Mouse (Mus musculus) right cerebral cortex, postnatal 36 days (tissue): Measurements from ENCODE around the gene Lclat1.

Experiments used
- DNase-seq, 2 experiments: peaks; one replicate each; pipeline ENCODE4 v3.0.0; 2022; ENCODE audit warnings: low spot score in 2 of 2, mixed read lengths in 1 of 2

The Lclat1 gene

GRCm38 (mm10) chr17:73107158-73108157, at the start of gene Lclat1:
Lclat1 (plus strand) TSS chr17:73107985.
- peak; percentile 93 to 96 for DNase-seq

GRCm38 (mm10) chr17:73058319-73058718, 49.5 kb upstream of the Lclat1 start:
- DNase-seq: no peak

GRCm38 (mm10) chr17:73060224-73060896, 47.4 kb upstream of the Lclat1 start:
- DNase-seq: no peak

- no peak for DNase-seq
Measured at GRCm38 (mm10) chr17:73060897-73061252, 46.9 kb upstream of the Lclat1 start.

- no peak for DNase-seq
Measured at GRCm38 (mm10) chr17:73062701-73063100, 45.1 kb upstream of the Lclat1 start.

- DNase-seq: no peak
Measured at GRCm38 (mm10) chr17:73063299-73063698, 44.5 kb upstream of the Lclat1 start.

- DNase-seq: no peak
Measured at GRCm38 (mm10) chr17:73063781-73064180, 44.0 kb upstream of the Lclat1 start.

GRCm38 (mm10) chr17:73066387-73067169, 41.2 kb upstream of the Lclat1 start:
- no peak for DNase-seq

- no peak for DNase-seq
Measured at GRCm38 (mm10) chr17:73067423-73067822, 40.4 kb upstream of the Lclat1 start.

- DNase-seq: no peak
Measured at GRCm38 (mm10) chr17:73068321-73068992, 39.3 kb upstream of the Lclat1 start.

GRCm38 (mm10) chr17:73070466-73070865, 37.3 kb upstream of the Lclat1 start:
- DNase-seq: no peak

- no peak for DNase-seq
Measured at GRCm38 (mm10) chr17:73071725-73072263, 36.0 kb upstream of the Lclat1 start.

- no peak for DNase-seq
Measured at GRCm38 (mm10) chr17:73072286-73072685, 35.5 kb upstream of the Lclat1 start.

GRCm38 (mm10) chr17:73074631-73075030, 33.2 kb upstream of the Lclat1 start:
- DNase-seq: no peak

- peak; percentile 34 to 54 for DNase-seq
Measured at GRCm38 (mm10) chr17:73075238-73075890, 32.4 kb upstream of the Lclat1 start.

- DNase-seq: no peak
Measured at GRCm38 (mm10) chr17:73077638-73078037, 30.1 kb upstream of the Lclat1 start.

- DNase-seq: no peak
Measured at GRCm38 (mm10) chr17:73081360-73082133, 26.2 kb upstream of the Lclat1 start.

- no peak for DNase-seq
Measured at GRCm38 (mm10) chr17:73082506-73083196, 25.1 kb upstream of the Lclat1 start.
